Mouse (Mus musculus): ENCODE data around the gene Nat10.

Gene Nat10

GRCm38 (mm10) chr2:103760906-103761716 lies at the start of gene Nat10:
Gene Nat10 (minus strand): TSS chr2:103761270.
- DNase-seq (ENCODE audit: low read depth, low spot score), result peak; percentile 99

- no peak for DNase-seq (ENCODE audit: low read depth, low spot score)
These were observed 49.3 kb upstream of the Nat10 start for GRCm38 (mm10) chr2:103810412-103810811.

GRCm38 (mm10) chr2:103808466-103808865 lies 47.4 kb upstream of the Nat10 start:
- DNase-seq (ENCODE audit: low read depth, low spot score), result no peak

GRCm38 (mm10) chr2:103803770-103804530 lies 42.9 kb upstream of the Nat10 start:
- DNase-seq (ENCODE audit: low read depth, low spot score), result no peak

GRCm38 (mm10) chr2:103802422-103802821 lies 41.4 kb upstream of the Nat10 start:
- DNase-seq (ENCODE audit: low read depth, low spot score), result no peak

GRCm38 (mm10) chr2:103797491-103798009 lies 36.5 kb upstream of the Nat10 start, which contains the start of gene Caprin1:
Gene Caprin1 (minus strand): TSS chr2:103797649.
- DNase-seq (ENCODE audit: low read depth, low spot score), result peak; percentile 94

GRCm38 (mm10) chr2:103796861-103797466 lies 35.9 kb upstream of the Nat10 start:
- DNase-seq (ENCODE audit: low read depth, low spot score), result peak; percentile 47

- DNase-seq (ENCODE audit: low read depth, low spot score), result peak; percentile 28
These were observed 35.3 kb upstream of the Nat10 start for GRCm38 (mm10) chr2:103796211-103796860.

GRCm38 (mm10) chr2:103795843-103796210 lies 34.8 kb upstream of the Nat10 start:
- peak; percentile 42 for DNase-seq (ENCODE audit: low read depth, low spot score)

- DNase-seq (ENCODE audit: low read depth, low spot score), result no peak
These were observed 30.9 kb upstream of the Nat10 start for GRCm38 (mm10) chr2:103792009-103792408.

GRCm38 (mm10) chr2:103785735-103786134 lies 24.7 kb upstream of the Nat10 start:
- no peak for DNase-seq (ENCODE audit: low read depth, low spot score)

GRCm38 (mm10) chr2:103784621-103785020 lies 23.6 kb upstream of the Nat10 start:
- no peak for DNase-seq (ENCODE audit: low read depth, low spot score)

GRCm38 (mm10) chr2:103762492-103762891 lies 1.4 kb upstream of the Nat10 start:
- DNase-seq (ENCODE audit: low read depth, low spot score), result no peak

GRCm38 (mm10) chr2:103761993-103762392 lies 923 bp upstream of the Nat10 start:
- no peak for DNase-seq (ENCODE audit: low read depth, low spot score)

GRCm38 (mm10) chr2:103760421-103760820 lies 649 bp downstream of the Nat10 start:
- no peak for DNase-seq (ENCODE audit: low read depth, low spot score)

- DNase-seq (ENCODE audit: low read depth, low spot score), result no peak
These were observed 5.5 kb downstream of the Nat10 start for GRCm38 (mm10) chr2:103755458-103756085.

GRCm38 (mm10) chr2:103754614-103755013 lies 6.5 kb downstream of the Nat10 start:
- DNase-seq (ENCODE audit: low read depth, low spot score), result no peak

GRCm38 (mm10) chr2:103751771-103752170 lies 9.3 kb downstream of the Nat10 start:
- DNase-seq (ENCODE audit: low read depth, low spot score), result no peak

GRCm38 (mm10) chr2:103749091-103749490 lies 12.0 kb downstream of the Nat10 start:
- DNase-seq (ENCODE audit: low read depth, low spot score), result no peak

GRCm38 (mm10) chr2:103747891-103748290 lies 13.2 kb downstream of the Nat10 start:
- DNase-seq (ENCODE audit: low read depth, low spot score), result no peak

- no peak for DNase-seq (ENCODE audit: low read depth, low spot score)
These were observed 14.3 kb downstream of the Nat10 start for GRCm38 (mm10) chr2:103746761-103747160.
